Mouse (Mus musculus) forebrain, embryonic 11.5 days (tissue): Measurements from ENCODE around the gene Lrrc41. TPM values are rescaled to one million over a fixed set of nuclear protein-coding genes. Genes with fewer than 3 reads are reported as not detected.

ENCODE experiments used
- ATAC-seq: fragments of 200-750 bp; cut with Nextera tagmentation; replicated peaks from 2 replicates; pipeline ENCODE4 v1.8.0; 2017; ENCODE audit warnings: moderate TSS enrichment; ENCODE audit not compliant: low FRiP score
- DNase-seq: peaks from one replicate; pipeline ENCODE4 v3.0.0-alpha.2; 2017; ENCODE audit warnings: low spot score
- H3K27ac ChIP-seq: fragments of 300-500 bp; sonication (generic); 2 replicates; pipeline ENCODE4 v1.5.1; 2014; ENCODE audit warnings: low read depth, low read length
- H3K27me3 ChIP-seq: fragments of 300-500 bp; sonication (generic); 2 replicates; pipeline ENCODE4 v1.6.1; 2014; ENCODE audit warnings: mild to moderate bottlenecking, low read length, mixed read lengths; ENCODE audit not compliant: control insufficient read depth, insufficient read depth
- H3K36me3 ChIP-seq: fragments of 300-500 bp; sonication (generic); 2 replicates; pipeline ENCODE4 v1.6.1; 2014; ENCODE audit warnings: mild to moderate bottlenecking, low read length, moderate library complexity, mixed read lengths; ENCODE audit not compliant: control insufficient read depth, insufficient read depth
- H3K4me1 ChIP-seq: fragments of 300-500 bp; sonication (generic); replicated peaks from 2 replicates; pipeline ENCODE4 v1.6.1; 2014; ENCODE audit warnings: low read length, mixed read lengths; ENCODE audit not compliant: control insufficient read depth, insufficient read depth
- H3K4me2 ChIP-seq: fragments of 300-500 bp; sonication (generic); 2 replicates; pipeline ENCODE4 v1.6.1; 2014; ENCODE audit warnings: low read depth, mild to moderate bottlenecking, low read length, moderate library complexity, mixed read lengths; ENCODE audit not compliant: severe bottlenecking
- H3K4me3 ChIP-seq: fragments of 300-500 bp; sonication (generic); 2 replicates; pipeline ENCODE4 v1.5.1; 2014; ENCODE audit warnings: low read depth, low read length
- H3K9ac ChIP-seq: fragments of 300-500 bp; sonication (generic); 2 replicates; pipeline ENCODE4 v1.6.1; 2014; ENCODE audit warnings: low read length
- H3K9me3 ChIP-seq: fragments of 300-500 bp; sonication (generic); 2 replicates; pipeline ENCODE4 v1.6.1; 2016; ENCODE audit warnings: low read length, mixed read lengths; ENCODE audit not compliant: control insufficient read depth
- WGBS: fragments of 180-500 bp; shearing (Covaris S2); extraction: QIAGEN DNeasy Blood & Tissue Kit; methylation state at CpG from one replicate; pipeline ENCODE4 v1.1.7; 2014; 5-methylcytosine and 5-hydroxymethylcytosine counted together
- polyA plus RNA-seq: library from polyadenylated mRNA; unstranded; fragments of >200 nt; fragmentation: Nextera tagmentation; extraction: Ambion mirVana; gene quantifications from 2 replicates; pipeline ENCODE4 v1.2.1, GENCODE M21; 2014

Gene Lrrc41
- polyA plus RNA-seq, 1 experiment from 2014 or later = 70.1 TPM

DNA sequence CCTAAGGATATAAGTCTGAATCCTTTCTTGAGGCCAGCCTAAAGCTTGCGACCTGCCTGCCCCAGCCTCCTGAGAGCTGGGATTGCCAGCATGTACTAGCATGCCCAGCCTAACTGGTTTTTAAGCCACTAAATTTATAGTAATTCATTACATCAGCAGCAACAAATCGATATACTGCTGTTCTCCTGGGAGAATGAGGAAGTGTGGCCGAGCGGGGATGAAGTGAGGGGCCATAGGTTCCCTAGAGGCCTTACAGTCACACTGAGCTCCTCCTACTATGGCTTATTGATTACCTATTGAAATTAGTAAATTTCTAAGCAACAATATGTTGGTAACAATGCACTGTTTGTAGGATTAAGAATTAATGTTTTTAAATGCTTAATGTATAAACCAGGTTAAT lies 58.1 kb downstream of the Lrrc41 start:
- Histone ChIP-seq H3K4me2 (no peak overlapping the region), H3K9me3 (no peaks in the 10 kb centered on the region), H3K27ac (no peak overlapping the region), H3K4me1 (no peaks in the 10 kb centered on the region), H3K27me3 (no peaks in the 10 kb centered on the region), H3K9ac (no peak overlapping the region), H3K36me3 (no peaks in the 10 kb centered on the region), H3K4me3 (no peak overlapping the region)
- 88% methylated on average over 4 of the region's 4 CpGs for WGBS
- DNase-seq = no peak
- ATAC-seq = no peak

DNA sequence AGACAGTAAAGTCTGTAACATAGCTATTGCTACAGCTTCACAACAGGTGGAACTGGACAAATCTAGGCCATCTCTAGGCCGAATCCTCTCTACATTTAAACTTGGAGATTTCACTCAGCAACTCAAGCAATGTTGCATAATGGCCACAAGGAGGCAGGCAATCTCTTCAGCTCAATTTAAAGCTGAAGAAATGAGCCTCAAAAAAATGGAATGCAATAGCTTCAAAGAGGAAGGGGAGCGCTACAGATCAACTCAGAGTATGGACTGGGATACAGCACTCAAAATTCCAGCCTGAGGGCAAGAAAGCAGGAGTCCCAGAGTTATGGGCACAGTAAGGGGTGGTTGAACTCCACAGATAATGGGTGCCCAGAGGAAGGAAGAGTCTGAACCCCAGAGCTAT lies 59.9 kb downstream of the Lrrc41 start:
- H3K4me1 ChIP-seq = no peaks in the 10 kb centered on the region
- H3K9me3 ChIP-seq = no peaks in the 10 kb centered on the region
- H3K4me3 ChIP-seq = no peak overlapping the region
- no peak overlapping the region for H3K4me2 ChIP-seq
- 42% methylated on average over 2 of the region's 2 CpGs for whole genome bisulfite sequencing
- no peaks in the 10 kb centered on the region for H3K36me3 ChIP-seq
- no peak overlapping the region for H3K27ac ChIP-seq
- no peak for DNase-seq
- no peak overlapping the region for H3K9ac ChIP-seq
- ATAC-seq = no peak
- no peaks in the 10 kb centered on the region for H3K27me3 ChIP-seq

DNA sequence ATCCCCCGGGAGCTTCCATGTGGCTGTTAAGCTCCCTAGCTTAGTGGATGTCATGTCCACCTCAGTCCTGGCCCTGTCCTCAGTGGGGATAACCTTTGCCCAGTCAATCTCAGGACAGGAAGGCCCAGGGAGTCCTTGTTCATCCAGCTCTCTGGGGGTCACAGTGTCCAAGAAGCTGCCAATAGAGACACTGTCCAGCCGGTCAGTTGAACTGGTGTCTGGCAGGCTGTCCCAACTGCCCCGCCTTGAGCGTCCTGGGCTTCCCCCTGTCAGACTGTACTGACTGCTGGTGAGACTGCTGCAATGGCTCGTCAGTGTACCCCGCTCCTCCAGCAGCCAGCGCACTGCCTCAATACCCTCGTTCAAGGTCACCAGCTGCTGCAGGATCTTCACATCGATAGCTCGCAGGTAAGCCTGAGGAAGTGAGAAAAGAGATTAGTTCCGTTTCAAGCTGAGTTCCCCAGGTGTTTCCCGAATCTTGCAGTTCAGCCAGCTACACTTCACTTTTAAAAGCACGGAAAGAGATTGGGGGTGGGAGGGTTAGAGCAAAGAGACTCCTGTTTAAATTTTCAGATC lies 62.4 kb downstream of the Lrrc41 start:
- Histone ChIP-seq H3K4me1 (no peaks in the 10 kb centered on the region), H3K4me3 (no peak overlapping the region), H3K36me3 (no peaks in the 10 kb centered on the region), H3K4me2 (no peak overlapping the region), H3K27ac (no peak overlapping the region), H3K9me3 (no peaks in the 10 kb centered on the region), H3K27me3 (no peaks in the 10 kb centered on the region), H3K9ac (no peak overlapping the region)
- ATAC-seq (no peak), DNase-seq (no peak)
- 46% methylated on average over 13 of the region's 13 CpGs for WGBS

DNA sequence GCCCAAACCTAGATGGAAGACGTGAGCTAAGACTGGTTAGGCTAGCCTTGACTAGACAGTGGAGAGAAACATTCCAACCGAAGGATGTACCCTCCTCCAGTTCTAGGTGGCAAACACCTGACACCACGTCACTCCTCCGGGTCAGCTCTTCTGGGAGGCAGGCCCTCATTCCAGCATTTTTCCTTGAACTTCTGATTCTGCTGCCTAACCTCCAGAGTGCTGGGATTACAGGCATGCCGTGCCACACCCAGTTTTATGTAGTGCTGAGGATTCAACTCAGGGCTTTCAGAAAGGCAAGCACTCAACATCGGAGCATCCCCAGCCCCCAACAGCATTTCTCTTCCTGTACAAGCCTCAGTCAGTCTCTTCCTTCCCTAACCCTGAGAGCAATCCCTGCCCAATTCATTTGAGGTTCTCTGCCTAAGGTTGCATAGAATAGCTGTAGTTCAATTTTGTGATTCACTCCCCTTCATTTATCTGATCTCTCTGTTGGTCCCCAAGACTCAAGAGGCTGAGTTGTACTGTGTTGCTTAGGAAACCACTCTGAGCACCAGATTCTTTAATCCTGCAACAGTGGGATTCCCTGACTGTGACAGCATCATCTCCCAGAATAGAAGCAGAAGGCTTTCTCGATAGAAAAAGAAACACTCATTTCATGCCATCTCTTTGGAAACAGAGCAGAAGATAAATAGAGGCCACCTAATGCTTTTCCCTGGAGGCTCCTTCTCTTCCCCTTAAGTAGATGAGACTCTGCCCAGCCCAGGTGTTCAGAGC lies 65.9 kb downstream of the Lrrc41 start:
- no peak overlapping the region for H3K27ac ChIP-seq
- no peak overlapping the region for H3K4me3 ChIP-seq
- peaks cover 3% of the 10 kb centered on the region for H3K27me3 ChIP-seq
- no peak overlapping the region for H3K4me2 ChIP-seq
- H3K4me1 ChIP-seq = peaks cover 2% of the 10 kb centered on the region; the same call in 1 of the 2 replicates
- 86% methylated on average over 7 of the region's 7 CpGs for WGBS
- DNase-seq (no peak), ATAC-seq (no peak)
- H3K9me3 ChIP-seq = no peaks in the 10 kb centered on the region
- H3K9ac ChIP-seq = no peak overlapping the region
- H3K36me3 ChIP-seq = no peaks in the 10 kb centered on the region

DNA sequence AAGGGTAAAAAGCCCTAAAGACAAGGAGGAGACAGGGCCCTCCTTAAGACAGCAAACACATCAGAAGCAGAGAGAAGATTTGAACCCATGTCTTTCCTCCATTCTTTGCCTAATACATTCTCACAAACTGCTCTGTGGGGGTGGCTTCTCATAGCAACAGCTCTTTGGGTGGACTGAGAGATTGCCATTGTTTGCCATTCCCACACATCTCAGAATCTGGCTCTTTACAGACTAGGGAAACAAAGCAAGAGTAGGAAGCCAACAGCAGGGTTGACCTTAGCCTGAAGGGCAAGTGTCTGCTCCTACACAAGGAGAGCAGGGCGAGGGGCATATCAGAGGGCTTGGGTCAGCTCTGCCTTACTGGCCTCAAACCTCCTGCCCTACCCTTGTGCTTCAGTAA lies 66.7 kb downstream of the Lrrc41 start:
- H3K9me3 ChIP-seq = no peaks in the 10 kb centered on the region
- H3K36me3 ChIP-seq = no peaks in the 10 kb centered on the region
- ATAC-seq = no peak
- H3K9ac ChIP-seq = no peak overlapping the region
- no peak overlapping the region for H3K4me3 ChIP-seq
- H3K4me2 ChIP-seq = no peak overlapping the region
- 67% methylated on average over 1 of the region's 1 CpGs for WGBS
- H3K27ac ChIP-seq = no peak overlapping the region
- DNase-seq = no peak
- peaks cover 2% of the 10 kb centered on the region; the same call in 1 of the 2 replicates for H3K4me1 ChIP-seq
- H3K27me3 ChIP-seq = peaks cover 3% of the 10 kb centered on the region

DNA sequence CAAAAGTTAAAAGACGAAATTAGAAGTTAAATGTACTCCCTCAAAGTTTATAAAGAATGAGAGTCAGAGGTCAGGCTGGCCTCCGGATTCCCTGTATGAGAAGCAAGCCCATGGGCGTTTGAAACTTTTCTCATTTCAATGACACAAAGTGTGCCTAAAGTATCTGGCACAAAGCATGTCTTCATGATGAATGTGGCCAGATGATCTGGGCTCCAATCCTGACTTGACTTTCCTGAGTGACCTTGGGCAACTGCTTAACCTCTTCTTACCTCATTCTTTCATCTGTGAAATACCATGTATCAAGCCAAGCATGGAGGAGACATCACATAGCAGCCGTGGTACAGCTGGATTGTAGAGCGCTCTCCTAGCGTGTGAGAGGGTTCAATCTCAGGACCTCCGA lies 67.2 kb downstream of the Lrrc41 start:
- H3K36me3 ChIP-seq = no peaks in the 10 kb centered on the region
- H3K27ac ChIP-seq = no peak overlapping the region
- H3K9me3 ChIP-seq = no peaks in the 10 kb centered on the region
- 85% methylated on average over 7 of the region's 7 CpGs for WGBS
- H3K4me1 ChIP-seq = peaks cover 2% of the 10 kb centered on the region; the same call in 1 of the 2 replicates
- H3K9ac ChIP-seq = no peak overlapping the region
- DNase-seq (no peak), ATAC-seq (no peak)
- H3K4me2 ChIP-seq = no peak overlapping the region
- H3K4me3 ChIP-seq = no peak overlapping the region
- peaks cover 3% of the 10 kb centered on the region for H3K27me3 ChIP-seq

DNA sequence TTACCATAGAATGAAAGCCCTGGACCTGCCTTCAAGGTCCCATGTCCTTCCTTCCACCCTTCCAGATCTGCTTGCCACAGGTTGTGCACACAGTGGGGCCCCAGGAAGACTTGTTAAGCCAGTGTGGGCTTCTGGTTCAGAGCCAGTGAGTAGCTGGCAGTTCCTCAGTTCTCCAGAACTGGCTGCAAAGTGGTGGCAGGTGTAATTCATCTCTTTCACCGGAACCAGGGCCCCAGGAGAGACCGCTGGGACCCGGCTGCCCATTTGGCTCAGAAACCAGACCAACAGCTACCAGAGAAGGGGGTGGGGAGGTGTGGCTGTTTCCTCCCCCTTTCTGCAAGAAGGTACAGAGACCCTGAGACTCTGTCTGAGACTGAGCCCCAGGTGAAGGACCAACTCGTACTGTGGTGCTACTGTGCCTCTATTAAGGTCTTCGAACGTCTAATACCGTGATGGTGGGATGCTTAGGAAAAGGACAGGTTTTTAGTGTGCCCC lies 68.3 kb downstream of the Lrrc41 start:
- Histone ChIP-seq H3K27me3 (peaks cover 3% of the 10 kb centered on the region), H3K4me1 (peaks cover 2% of the 10 kb centered on the region; the same call in 1 of the 2 replicates), H3K9me3 (no peaks in the 10 kb centered on the region), H3K27ac (no peak overlapping the region), H3K4me3 (peak overlapping the region; percentile 63), H3K9ac (no peak overlapping the region), H3K4me2 (peak overlapping the region; percentile 92; the same call in 1 of the 2 replicates), H3K36me3 (no peaks in the 10 kb centered on the region)
- ATAC-seq (no peak; the same call in 1 of the 2 replicates), DNase-seq (no peak)
- 8% methylated on average over 7 of the region's 7 CpGs for WGBS

DNA sequence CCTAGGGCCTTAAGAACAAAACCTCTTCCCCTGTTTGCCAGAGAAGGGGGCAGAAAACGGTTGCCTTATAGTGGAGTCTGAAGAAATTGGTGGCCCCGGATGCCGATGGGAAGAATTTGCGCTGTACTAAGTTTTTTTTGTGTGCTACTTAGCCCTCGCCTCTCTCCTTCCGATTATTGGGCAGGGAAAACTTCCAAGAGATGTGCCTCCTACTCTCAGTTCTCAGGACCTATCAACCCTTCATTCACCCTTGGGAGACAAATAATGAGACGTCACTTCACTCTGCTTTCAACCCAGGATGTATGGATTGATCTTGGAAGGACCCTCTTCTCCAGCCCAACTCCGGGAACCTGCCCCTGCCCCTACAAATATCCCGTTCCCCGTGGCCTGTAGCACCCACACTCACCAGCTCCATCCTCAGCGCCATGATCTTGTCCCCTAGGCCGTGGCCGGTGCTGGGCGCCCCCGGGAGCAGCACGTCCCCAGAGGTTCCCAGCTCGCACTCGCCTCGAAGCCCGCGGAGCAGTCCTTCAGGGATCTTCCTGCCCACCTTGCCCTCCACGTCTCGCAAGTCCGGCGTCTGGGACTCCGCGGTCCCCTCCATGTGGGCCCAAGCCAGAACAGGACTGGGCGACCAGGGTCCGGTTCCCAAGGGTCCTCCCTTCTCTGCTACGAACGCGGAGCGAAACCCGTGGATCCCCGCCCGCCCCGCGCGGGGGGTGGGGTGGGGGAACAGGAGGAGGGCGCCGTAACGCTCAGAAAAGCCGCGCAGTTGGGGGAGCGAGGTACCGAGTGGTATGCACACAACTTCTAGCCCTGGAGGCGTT lies 69.0 kb downstream of the Lrrc41 start:
- ATAC-seq (peak; percentile 75), DNase-seq (peak; percentile 79)
- WGBS = under 1% methylated on average over 40 of the region's 47 CpGs
- Histone ChIP-seq H3K9ac (peak overlapping the region; percentile 77), H3K27me3 (peaks cover 3% of the 10 kb centered on the region), H3K4me3 (peak overlapping the region; percentile 63), H3K9me3 (no peaks in the 10 kb centered on the region), H3K4me2 (peak overlapping the region; percentile 92), H3K36me3 (no peaks in the 10 kb centered on the region), H3K27ac (no peak overlapping the region), H3K4me1 (peaks cover 2% of the 10 kb centered on the region; the same call in 1 of the 2 replicates)
